Mouse (Mus musculus) neural tube, postnatal 0 days (tissue): Measurements from ENCODE around the gene Atp6v1e1. TPM values are rescaled to one million over a fixed set of nuclear protein-coding genes. Genes with fewer than 3 reads are reported as not detected.

Experiments used
- microRNA-seq: library from miRNA; unstranded; fragments of <30 nt; microRNA quantifications from one replicate; pipeline ENCODE4, GENCODE M21; 2016
- polyA plus RNA-seq: library from polyadenylated mRNA; unstranded; fragments of >200 nt; fragmentation: Nextera tagmentation; extraction: Ambion mirVana; gene quantifications from 2 replicates; pipeline ENCODE4 v1.2.1, GENCODE M21; 2015

Atp6v1e1 gene
- 353 and 363 TPM in 2 replicates for polyA plus RNA-seq

DNA sequence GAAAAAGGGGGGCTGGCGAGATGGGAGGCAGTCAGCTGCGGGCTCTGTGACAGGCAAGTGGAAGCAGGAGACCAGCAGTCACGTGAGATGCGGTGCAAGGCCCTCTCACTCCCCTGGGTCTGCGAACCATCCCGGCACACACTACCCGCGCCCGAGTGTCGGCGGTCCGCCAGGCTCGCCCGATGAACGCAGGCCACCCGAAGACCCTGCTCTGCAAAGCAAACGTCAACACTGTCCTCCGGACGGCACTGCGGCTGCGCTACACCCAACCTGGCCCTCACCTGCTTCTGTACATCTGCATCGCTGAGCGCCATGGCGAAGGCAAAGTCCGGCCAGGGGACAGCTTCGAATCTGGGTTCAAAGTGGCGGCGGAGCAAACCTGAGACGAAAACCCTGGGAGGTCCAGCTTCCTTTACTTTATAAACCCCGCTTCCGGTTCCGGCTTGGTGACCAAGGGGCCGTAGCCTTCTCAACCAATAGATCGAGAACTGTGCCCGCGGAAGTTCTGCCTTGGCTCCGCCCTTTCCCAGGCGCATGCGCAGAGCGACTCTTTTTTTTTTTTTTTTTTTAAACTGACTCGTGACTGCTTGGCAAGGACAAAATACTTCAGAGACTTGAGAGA, at the start of gene Atp6v1e1:
Gene Atp6v1e1 (minus strand): TSS at position 487 of the 622 bp plus-strand sequence.

DNA sequence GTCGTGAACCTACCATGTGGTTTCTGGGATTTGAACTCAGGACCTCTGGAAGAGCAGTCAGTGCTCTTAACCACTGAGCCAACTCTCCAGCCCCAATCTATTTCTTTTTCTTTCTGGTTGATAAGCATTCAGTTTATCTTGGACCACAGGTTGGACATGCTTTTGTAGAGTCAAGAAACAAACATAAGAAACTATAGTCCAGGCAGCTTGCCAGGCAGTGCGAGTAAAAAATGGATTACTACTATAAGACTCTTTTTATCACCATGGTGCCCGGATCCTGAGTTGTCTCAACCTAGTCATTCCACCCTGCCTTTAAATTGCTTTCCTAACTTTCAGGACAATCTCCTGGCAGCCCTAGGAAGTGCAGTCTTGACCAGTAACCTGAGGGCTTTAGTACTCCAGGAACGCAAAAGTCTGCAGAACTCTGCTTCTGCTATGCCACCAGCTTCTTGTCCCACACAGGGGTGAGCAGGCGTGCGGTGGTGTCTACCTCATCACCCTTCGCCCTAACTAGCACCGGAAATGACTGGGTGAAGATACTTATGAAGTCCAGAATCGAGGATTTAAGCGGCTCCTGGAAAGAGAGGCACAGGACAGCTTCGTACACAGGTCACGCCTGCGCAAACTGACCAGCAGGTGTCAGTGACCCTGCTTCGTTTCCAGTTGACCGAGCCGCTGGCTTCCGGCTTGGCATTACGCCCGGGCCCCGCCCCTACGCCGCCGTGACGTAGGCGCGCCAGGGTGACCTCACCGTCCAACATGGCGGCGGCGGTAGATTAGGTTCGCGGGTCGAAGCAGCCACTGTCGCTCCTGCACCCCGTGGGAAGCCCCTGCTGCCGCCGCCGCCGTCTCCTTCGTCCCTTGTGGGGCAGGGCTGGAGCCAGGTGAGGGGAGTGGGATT, 13.1 kb upstream of the Atp6v1e1 start, which contains the start of gene Bcl2l13:
Gene Bcl2l13 (plus strand): TSS at position 739 of the 901 bp plus-strand sequence.

DNA sequence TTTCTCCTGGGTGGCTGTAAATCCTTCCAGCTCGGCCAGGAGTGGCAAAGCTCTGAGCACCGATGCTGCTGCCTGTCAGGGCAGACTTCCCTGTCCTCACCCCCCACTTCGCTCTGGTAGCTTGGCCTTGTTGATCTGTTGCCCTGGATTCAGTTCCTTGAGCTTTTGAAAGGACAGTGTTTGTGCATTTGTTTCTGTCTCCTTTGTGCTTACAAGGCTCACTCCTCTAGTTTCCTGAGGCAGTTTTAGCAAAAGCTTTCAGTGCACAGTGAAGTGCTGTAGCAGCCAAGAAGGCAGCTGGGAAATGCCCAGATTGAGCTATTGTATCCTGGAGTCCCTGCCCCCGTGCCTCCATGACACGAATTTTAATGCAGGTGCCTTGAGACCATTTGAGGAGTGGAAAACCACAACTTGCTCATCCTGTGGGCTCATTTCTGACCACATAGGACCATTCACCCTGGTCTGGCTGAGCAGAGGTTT, 49.4 kb downstream of the Atp6v1e1 start, which contains the start of gene Slc25a18:
Gene Slc25a18 (plus strand): TSS at position 430 of the 480 bp plus-strand sequence.

Small RNA genes lying within 50 kb of the gene (microRNA-seq; reads per million reads assigned to microRNA genes)
- not detected for gene Gm25193

Other genes starting within 250 kb of the Atp6v1e1 start
- 1.6 and 1.8 TPM in 2 replicates for gene Cecr2, start 156.4 kb downstream of the Atp6v1e1 start, polyA plus RNA-seq
- 62.1 and 71.8 TPM in 2 replicates for gene Slc25a18, start 49.2 kb downstream of the Atp6v1e1 start, polyA plus RNA-seq
- gene Bcl2l13, start 13.4 kb upstream of the Atp6v1e1 start, polyA plus RNA-seq = 19.0 and 20.3 TPM in 2 replicates
- 35.9 and 39.8 TPM in 2 replicates for gene Bid, start 94.1 kb upstream of the Atp6v1e1 start, polyA plus RNA-seq